Mouse (Mus musculus) kidney, adult 9 months (tissue): Measurements from ENCODE around the gene Shisal1.
A peak's percentile ranks its signal among the peaks of the same experiment; 100 is the strongest.

Experiments used
- DNase-seq: peaks from one replicate; pipeline ENCODE4 v3.0.0; 2022

Gene Shisal1

DNA sequence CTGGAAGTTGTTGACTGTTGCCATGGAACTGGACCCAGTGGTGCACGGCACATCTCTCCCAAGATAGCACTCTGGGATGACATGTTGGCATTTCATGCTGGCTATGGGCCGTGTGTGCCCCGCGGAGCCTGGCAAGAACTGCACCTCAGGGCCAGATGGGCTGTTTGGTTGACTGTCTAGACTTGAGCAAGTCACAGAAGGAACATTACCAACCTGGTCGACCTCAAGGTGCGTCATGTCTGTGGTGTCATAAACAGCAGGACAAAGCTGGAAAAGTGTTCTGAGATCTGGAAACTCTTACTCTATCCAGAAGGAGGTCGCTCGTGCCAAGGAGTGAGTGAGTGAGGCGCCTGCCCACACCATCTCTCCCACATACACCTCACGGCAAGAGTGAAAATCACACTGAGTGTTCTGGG lies 80.3 kb downstream of the Shisal1 start:
- no peak for DNase-seq

DNA sequence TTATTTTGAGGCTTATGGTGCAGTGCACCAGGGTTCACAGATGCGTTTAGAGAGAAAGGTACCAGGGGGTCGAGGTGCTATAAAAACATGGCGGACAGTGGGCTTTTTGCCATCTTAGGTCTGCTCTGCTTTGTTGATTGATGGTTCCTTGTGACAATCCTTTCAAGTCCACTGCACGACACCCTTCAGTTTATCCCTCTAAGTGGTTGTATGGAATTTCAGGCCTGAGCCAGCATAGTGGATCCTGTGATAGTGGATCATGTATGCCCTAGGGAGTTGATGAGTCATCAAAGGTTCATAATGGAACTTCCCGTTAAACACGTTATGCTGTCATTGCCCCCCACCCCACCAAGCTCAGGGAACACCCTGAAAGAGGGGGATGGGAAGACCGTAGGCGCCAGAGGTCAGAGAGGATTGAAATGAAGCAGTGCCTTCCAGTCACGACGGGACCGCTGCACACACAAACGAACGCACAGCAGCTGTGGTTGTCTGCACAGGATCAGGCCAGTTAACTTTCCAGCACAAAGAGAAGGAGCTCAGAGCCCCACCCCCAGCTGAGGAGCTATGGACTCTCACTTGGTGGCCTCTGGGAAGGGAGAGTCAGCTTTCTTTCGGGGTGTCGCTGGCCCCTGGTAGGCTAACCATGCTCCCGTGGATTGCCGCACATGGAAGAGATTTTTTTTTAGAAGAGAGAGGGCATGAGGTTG lies 81.1 kb downstream of the Shisal1 start:
- DNase-seq = no peak

- DNase-seq = no peak
Measured at GRCm38 (mm10) chr15:84364746-84365145, 82.2 kb downstream of the Shisal1 start.

GRCm38 (mm10) chr15:84355081-84355480 lies 91.8 kb downstream of the Shisal1 start:
- no peak for DNase-seq

DNA sequence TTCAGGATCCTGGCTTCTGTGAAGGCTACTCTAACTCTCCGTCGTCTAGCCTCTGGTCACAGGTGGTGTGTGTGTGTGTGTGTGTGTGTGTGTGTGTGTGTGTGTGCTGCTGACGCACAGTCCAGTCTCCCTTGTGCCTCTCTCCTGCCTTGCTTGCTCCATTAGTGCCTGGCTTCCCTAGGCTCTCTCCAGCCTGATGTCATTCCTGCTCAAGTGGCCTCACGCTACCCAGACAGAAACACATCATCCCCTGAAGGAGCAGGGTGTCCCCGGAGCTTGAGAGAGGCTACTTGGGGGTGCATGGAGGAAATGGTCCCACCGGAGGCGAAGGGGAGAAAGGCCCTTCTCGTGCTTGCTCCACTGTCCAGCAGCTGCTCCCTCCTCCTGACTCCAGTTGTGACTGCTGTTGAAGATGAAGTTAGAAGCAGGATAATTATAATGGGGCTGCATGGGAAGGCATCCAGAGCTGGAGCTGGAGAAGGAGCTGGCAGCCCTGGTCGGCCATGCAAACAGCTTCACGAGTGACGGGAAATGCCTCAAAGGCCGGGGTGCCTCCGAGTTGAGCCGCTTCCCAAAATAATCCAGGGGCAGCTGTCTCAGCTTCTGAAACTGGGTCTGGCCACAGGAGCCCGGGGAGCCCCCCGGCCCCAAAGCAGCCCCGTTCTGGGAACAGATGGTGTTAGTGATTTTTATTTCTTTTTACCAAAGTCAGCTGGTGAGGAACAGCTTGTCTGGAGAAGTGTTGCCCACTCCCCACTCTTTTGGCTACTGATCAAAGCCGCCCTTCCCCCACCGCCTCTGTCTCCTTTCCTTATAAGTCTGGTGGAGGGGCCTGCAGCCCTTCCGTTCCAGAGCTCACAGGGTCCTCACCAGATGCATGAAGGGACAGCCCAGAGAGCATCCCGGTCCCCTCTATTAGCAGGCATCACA lies 94.7 kb downstream of the Shisal1 start:
- no peak for DNase-seq

DNA sequence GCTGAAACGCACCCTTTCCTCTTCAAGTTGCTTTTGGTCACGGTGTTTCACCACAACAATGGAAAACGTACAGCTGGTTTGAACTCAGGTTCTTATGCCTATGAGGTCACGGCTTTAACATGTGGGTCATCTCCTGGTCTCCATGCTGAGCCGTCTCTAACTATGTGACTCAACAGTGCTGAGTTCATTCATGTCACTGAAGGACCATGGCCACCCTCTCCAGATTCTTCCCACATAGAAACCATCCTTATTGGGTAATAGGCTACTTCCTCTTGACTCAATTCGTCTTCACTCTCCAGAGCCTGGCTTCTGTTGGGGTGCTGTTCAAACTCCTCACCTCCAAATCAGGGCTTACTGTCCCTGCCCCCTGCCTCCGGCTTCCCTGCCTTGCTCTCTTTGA lies 95.6 kb downstream of the Shisal1 start:
- no peak for DNase-seq

DNA sequence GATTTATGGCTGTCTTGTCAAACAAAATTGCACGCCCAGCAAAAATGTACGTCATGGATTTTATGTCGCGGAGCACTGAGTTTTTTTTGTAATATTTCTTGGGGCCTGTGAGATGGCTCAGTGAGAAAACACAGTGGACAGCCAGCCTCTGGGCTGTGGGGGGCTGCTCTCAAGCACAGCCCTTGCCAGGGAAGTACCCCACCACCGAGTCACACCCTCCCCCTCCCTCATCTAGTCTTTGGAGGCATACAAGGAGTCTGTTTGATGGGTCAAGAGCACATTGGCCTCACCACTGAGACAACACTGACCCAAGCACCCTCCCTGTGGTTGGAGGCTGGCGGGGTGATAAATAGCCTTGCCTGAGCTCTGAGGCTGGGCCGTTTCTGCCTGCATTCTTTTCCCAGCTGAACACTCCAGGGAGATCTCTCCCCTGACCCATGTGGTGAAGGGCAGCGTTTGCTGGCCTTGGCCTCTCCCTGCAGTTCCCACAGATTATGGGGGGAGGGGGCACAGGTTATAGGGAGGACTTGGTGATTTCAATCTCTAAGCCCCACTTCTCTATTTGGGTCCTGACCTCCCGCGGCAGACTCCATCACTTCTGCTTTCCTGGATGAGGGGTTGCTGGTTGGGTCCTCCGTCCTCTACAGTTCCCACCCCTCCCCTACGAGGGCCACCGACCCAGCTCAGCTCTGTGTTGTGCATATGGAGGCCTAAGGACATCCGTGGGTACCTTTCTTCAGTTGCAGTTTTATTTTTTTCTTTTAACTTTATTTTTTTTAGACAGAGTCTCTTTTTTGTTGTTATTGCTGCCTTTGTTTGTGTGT lies 96.8 kb downstream of the Shisal1 start:
- DNase-seq = no peak

GRCm38 (mm10) chr15:84348769-84349168 lies 98.1 kb downstream of the Shisal1 start:
- no peak for DNase-seq

DNA sequence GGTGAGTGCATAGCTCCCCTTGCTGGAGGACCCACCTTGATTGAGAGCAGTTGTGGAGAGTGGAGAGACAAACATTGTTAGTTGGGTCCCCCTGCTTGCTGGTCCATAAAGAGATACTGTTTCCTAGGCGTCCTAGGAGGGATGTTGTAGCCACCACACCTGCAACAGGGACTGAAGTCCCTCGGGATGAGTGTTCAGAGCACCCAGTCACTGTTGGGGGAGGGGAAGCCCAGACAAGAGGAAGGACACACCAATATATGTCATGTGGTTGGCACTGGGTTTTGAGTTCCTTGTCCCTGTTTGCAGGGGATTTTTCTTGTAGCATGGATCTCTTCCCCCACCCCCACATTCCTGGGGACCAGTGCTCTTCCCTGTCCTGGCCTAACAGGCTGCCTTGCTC lies 106.0 kb downstream of the Shisal1 start:
- DNase-seq = no peak

DNA sequence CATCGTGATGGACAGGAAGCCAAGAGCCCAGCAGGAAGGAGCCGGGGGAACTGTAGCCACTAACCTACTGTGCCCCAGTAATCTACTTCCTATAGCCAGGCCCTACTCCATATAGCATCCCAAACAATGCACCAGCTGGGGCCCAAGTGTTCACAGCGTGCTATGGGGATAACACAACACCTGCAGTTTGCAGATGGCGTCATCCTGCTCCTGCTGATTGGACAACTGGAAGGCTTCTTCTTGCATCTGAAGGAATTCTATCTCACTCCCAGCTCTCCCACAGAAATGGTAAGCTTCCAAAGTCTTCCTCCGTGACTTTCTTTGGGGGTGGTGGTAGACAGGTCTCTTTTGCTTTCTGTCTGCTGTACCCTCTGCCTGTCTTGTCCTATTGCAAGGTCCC lies 109.3 kb downstream of the Shisal1 start:
- DNase-seq = no peak

GRCm38 (mm10) chr15:84336281-84336817 lies 110.5 kb downstream of the Shisal1 start:
- no peak for DNase-seq

- no peak for DNase-seq
Measured at GRCm38 (mm10) chr15:84331066-84331612, 115.8 kb downstream of the Shisal1 start.

- peak; percentile 50 for DNase-seq
Measured at GRCm38 (mm10) chr15:84329940-84330339, 117.0 kb downstream of the Shisal1 start.
